Mouse (Mus musculus) embryonic facial prominence, embryonic 13.5 days (tissue): ENCODE measurements around the gene Mlst8. TPM values are rescaled to one million over a fixed set of nuclear protein-coding genes. Genes with fewer than 3 reads are reported as not detected.

Experiments used
- ATAC-seq: fragments of 200-750 bp; cut with Nextera tagmentation; 2 replicates; pipeline ENCODE4 v1.8.0; 2017; ENCODE audit warnings: low read depth; ENCODE audit not compliant: insufficient number of reproducible peaks, insufficient read depth, low FRiP score, low TSS enrichment
- H3K27ac ChIP-seq: fragments of 300-500 bp; sonication (generic); 2 replicates; pipeline ENCODE4 v1.5.1; 2015; ENCODE audit warnings: moderate library complexity, mild to moderate bottlenecking, inconsistent platforms
- H3K27me3 ChIP-seq: fragments of 300-500 bp; sonication (generic); 2 replicates; pipeline ENCODE4 v1.6.1; 2015; ENCODE audit warnings: mild to moderate bottlenecking, inconsistent platforms
- H3K36me3 ChIP-seq: fragments of 300-500 bp; sonication (generic); 2 replicates; pipeline ENCODE4 v1.6.1; 2015; ENCODE audit warnings: mild to moderate bottlenecking, inconsistent platforms
- H3K4me1 ChIP-seq: fragments of 300-500 bp; sonication (generic); 2 replicates; pipeline ENCODE4 v1.6.1; 2015; ENCODE audit warnings: inconsistent platforms
- H3K4me2 ChIP-seq: fragments of 300-500 bp; sonication (generic); 2 replicates; pipeline ENCODE4 v1.6.1; 2015; ENCODE audit warnings: moderate library complexity, mild to moderate bottlenecking, inconsistent platforms
- H3K4me3 ChIP-seq: fragments of 300-500 bp; sonication (generic); 2 replicates; pipeline ENCODE4 v1.5.1; 2015; ENCODE audit warnings: mild to moderate bottlenecking, inconsistent platforms
- H3K9ac ChIP-seq: fragments of 300-500 bp; sonication (generic); 2 replicates; pipeline ENCODE4 v1.6.1; 2015; ENCODE audit warnings: mild to moderate bottlenecking, inconsistent platforms
- H3K9me3 ChIP-seq: fragments of 300-500 bp; sonication (generic); 2 replicates; pipeline ENCODE4 v1.6.1; 2016; ENCODE audit warnings: inconsistent platforms
- WGBS: fragments of 180-500 bp; shearing (Covaris S2); methylation state at CpG from one replicate; pipeline ENCODE4 v1.1.7; 2015; ENCODE audit warnings: mixed read lengths; 5-methylcytosine and 5-hydroxymethylcytosine counted together
- polyA plus RNA-seq: library from polyadenylated mRNA; unstranded; fragments of >200 nt; fragmentation: Nextera tagmentation; extraction: Ambion mirVana; gene quantifications from 2 replicates; pipeline ENCODE4 v1.2.1, GENCODE M21; 2015

Mlst8 gene
- polyA plus RNA-seq, 1 experiment from 2014 or later = 33.2 TPM

DNA sequence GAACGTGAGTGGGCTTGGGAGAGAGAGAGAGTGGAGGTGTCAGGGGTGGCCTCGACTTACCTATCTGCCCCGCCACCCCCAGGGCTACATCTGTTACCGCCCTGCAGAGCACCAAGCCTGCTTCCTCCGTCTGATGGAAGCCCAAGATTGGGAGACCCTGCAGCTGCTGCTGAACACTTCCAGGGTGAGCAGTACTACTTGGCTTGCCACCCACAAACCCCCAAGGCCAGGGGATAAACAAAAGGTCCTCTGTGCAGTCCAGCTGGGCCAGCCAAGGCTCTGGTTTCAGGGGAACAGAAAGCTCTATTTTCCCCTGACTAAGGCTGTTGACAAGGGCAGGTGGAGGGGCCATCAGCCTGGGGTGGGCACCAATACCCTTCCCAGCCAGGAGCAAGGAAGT lies 4.3 kb downstream of the Mlst8 start:
- Histone ChIP-seq H3K9me3 (no peaks in the 10 kb centered on the region), H3K9ac (no peak overlapping the region), H3K36me3 (peaks cover 40% of the 10 kb centered on the region), H3K4me3 (no peak overlapping the region), H3K4me1 (peaks cover 53% of the 10 kb centered on the region), H3K4me2 (no peak overlapping the region), H3K27ac (no peak overlapping the region; the same call in 1 of the 2 replicates), H3K27me3 (no peaks in the 10 kb centered on the region)
- ATAC-seq = no peak
- WGBS = 57% methylated on average over 5 of the region's 5 CpGs

DNA sequence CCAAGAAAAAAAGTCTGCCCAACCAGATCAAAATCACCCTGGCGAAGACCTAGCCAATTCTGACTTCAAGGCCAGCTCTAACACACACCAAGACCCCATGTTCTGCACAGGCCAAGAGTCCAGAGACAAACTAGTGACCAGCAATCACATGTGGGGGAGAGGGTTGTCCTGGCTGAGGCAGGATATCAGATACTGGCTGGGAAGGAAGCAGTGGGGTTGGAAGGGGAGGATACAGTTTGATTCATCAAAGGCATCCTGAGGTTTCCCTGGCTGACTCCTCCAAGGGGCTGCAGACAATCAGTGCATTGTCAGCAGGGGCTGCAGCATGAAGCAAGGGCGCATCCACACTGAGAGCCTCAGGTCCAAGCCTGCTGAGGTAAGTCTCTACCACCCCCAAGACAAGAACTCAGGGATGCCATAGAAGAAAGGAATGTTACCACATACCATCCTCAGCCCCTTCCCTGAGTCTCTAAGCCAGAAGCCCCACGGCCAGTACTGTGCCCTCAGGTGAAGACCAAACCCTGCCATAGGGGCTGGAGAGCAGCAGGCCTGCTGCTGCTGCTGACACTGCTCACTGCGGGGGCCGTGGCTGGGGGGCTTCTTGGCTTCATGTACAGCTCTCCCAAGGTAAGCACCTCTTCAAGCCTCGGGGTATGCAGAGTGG lies 5.1 kb downstream of the Mlst8 start, which contains the start of gene Bricd5:
Gene Bricd5 (plus strand): TSS at position 273 of the 664 bp plus-strand sequence.
- ATAC-seq = no peak
- H3K9ac ChIP-seq = 0 out of 2 replicates have a peak within 1 kb of the TSS, but pooled peaks have one; percentile 91
- peaks cover 53% of the 10 kb centered on the region for H3K4me1 ChIP-seq
- peak within 1 kb of the TSS; percentile 51; the same call in 1 of the 2 replicates for H3K27ac ChIP-seq
- H3K27me3 ChIP-seq = no peaks in the 10 kb centered on the region
- H3K9me3 ChIP-seq = no peaks in the 10 kb centered on the region
- H3K36me3 ChIP-seq = peaks cover 40% of the 10 kb centered on the region
- H3K4me3 ChIP-seq = peak within 1 kb of the TSS; percentile 9; the same call in 1 of the 2 replicates
- H3K4me2 ChIP-seq = peak within 1 kb of the TSS; percentile 99
- WGBS = 57% methylated on average over 6 of the region's 6 CpGs

DNA sequence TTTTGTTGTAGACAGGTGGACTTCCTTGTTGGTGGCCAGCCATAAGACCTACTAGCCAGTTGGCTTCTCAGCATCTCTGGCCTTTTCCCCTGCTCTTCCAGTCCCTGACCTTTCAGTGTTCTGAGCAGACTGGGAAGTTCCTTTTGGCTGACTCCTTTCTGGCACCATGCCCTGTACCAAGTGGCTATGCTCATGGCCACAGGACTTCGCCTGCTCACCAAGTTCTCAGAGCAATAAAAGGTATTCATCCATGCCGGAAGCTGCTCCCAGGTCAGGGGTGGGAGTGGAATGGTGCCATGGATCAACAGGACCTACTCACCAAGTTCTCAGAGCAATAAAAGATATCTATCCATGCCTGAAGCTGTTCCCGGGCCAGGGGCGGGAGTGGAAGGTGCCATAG lies 6.4 kb downstream of the Mlst8 start:
- H3K27me3 ChIP-seq = no peaks in the 10 kb centered on the region
- peak overlapping the region; percentile 91 for H3K9ac ChIP-seq
- no peak overlapping the region for H3K27ac ChIP-seq
- peak overlapping the region; percentile 86 for H3K4me3 ChIP-seq
- WGBS = 89% methylated on average over 4 of the region's 4 CpGs
- H3K9me3 ChIP-seq = no peaks in the 10 kb centered on the region
- H3K36me3 ChIP-seq = peaks cover 40% of the 10 kb centered on the region
- ATAC-seq = no peak
- peaks cover 45% of the 10 kb centered on the region for H3K4me1 ChIP-seq
- H3K4me2 ChIP-seq = peak overlapping the region; percentile 99

DNA sequence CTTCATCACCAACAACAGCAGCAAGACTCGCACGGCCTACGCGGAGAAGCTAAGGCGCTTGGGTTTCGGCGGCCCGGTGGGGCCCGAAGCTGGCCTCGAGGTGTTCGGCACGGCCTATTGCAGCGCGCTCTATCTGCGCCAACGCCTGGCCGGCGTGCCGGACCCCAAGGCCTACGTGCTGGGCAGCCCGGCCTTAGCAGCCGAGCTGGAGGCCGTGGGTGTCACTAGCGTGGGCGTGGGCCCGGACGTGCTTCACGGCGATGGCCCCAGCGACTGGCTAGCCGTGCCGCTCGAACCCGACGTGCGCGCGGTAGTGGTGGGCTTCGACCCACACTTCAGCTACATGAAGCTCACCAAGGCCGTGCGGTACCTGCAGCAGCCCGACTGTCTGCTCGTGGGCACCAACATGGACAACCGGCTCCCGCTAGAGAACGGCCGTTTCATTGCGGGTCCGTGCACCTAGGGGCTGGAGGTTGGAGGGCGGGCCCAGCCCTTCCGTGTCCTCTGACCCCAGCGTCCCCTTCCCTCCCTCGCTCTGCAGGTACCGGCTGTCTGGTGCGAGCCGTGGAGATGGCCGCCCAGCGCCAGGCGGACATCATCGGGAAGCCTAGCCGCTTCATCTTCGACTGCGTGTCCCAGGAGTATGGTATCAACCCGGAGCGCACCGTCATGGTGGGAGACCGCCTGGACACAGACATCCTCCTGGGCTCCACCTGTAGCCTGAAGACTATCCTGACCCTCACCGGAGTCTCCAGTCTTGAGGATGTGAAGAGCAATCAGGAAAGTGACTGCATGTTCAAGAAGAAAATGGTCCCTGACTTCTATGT lies 8.0 kb downstream of the Mlst8 start:
- peak; percentile 0; the same call in 1 of the 2 replicates for ATAC-seq
- peak overlapping the region; percentile 86 for H3K4me3 ChIP-seq

DNA sequence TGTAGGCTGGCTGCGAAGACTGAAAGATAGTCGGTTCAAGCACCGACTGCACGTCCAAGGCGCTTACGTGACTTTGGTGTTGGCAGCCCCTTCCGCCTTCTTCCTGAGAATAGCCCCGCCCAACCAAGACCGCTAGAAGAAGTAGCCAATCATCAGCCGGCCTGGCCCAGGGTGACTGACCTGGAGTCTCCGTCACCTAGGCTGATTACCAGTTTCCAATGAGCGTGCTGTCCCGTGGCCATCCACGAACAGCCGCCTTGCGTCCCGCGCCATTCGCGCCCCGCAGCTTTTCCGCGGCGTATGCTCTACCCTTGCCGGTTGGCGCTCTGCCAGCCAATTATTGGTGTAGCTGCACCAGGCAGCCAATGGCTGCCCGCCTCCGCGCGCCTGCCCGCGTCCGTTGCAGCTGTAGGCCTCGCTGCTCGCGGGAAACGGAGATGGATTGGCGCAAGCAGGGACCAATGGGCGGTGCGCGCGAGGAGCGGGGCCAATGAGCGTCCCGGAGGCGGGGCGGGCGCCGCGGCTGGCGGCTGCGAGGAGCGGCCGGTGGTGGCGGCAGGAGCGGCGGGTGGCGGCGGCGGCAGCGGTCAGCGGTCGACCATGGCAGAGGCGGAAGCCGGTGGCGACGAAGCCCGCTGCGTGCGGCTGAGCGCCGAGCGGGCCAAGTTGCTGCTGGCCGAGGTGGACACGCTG lies 8.8 kb downstream of the Mlst8 start, which contains the start of the genes E4f1 and Pgp:
Gene E4f1 (minus strand): TSS at position 404 of the 693 bp plus-strand sequence.
Gene Pgp (plus strand): TSS at position 483 of the 693 bp plus-strand sequence.
- no peaks in the 10 kb centered on the region for H3K9me3 ChIP-seq
- H3K4me3 ChIP-seq = peak within 1 kb of the TSS; percentile 86
- peak; percentile 96 for ATAC-seq
- H3K4me1 ChIP-seq = peaks cover 40% of the 10 kb centered on the region
- peaks cover 19% of the 10 kb centered on the region for H3K36me3 ChIP-seq
- peak within 1 kb of the TSS; percentile 99 for H3K4me2 ChIP-seq
- H3K9ac ChIP-seq = peak within 1 kb of the TSS; percentile 91
- WGBS = under 1% methylated on average over 75 of the region's 75 CpGs
- H3K27ac ChIP-seq = peak within 1 kb of the TSS; percentile 82
- no peaks in the 10 kb centered on the region for H3K27me3 ChIP-seq

More for the DNA sequence above, 8.0 kb downstream of the Mlst8 start:
- peaks cover 28% of the 10 kb centered on the region for H3K36me3 ChIP-seq
- H3K9me3 ChIP-seq = no peaks in the 10 kb centered on the region
- H3K4me2 ChIP-seq = peak overlapping the region; percentile 99
- H3K27ac ChIP-seq = peak overlapping the region; percentile 82
- WGBS = 1% methylated on average over 68 of the region's 68 CpGs
- H3K27me3 ChIP-seq = no peaks in the 10 kb centered on the region
- H3K4me1 ChIP-seq = peaks cover 42% of the 10 kb centered on the region
- peak overlapping the region; percentile 91 for H3K9ac ChIP-seq

DNA sequence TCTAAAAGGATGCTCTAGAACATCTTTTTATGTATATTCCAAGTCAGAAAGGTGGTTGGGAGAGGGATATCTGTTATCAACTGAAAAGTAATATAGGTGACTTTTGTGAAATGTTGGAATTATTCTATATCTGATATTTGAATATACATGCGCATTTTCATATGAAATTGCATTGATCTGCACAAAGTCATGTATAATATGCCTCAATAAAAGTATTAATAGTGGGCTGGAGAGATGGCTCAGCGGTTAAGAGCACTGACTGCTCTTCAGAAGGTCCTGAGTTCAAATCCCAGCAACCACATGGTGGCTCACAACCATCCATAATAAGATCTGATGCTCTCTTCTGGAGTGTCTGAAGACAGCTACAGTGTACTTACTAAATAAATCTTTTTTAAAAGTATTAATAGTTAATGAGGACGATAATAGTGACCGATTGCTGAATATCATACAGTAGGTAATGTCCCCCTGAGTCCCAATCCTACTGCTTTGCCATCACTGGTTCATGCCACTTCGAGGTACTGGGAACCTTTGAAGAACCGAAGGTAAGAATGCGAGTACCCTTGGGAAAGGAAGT lies 9.5 kb downstream of the Mlst8 start:
- H3K9ac ChIP-seq = peak overlapping the region; percentile 91
- H3K4me3 ChIP-seq = peak overlapping the region; percentile 86
- H3K4me2 ChIP-seq = peak overlapping the region; percentile 99
- H3K27ac ChIP-seq = peak overlapping the region; percentile 82
- peaks cover 13% of the 10 kb centered on the region for H3K36me3 ChIP-seq
- 17% methylated on average over 7 of the region's 7 CpGs for WGBS
- H3K4me1 ChIP-seq = peaks cover 37% of the 10 kb centered on the region
- no peaks in the 10 kb centered on the region for H3K9me3 ChIP-seq
- no peaks in the 10 kb centered on the region for H3K27me3 ChIP-seq
- no peak for ATAC-seq

DNA sequence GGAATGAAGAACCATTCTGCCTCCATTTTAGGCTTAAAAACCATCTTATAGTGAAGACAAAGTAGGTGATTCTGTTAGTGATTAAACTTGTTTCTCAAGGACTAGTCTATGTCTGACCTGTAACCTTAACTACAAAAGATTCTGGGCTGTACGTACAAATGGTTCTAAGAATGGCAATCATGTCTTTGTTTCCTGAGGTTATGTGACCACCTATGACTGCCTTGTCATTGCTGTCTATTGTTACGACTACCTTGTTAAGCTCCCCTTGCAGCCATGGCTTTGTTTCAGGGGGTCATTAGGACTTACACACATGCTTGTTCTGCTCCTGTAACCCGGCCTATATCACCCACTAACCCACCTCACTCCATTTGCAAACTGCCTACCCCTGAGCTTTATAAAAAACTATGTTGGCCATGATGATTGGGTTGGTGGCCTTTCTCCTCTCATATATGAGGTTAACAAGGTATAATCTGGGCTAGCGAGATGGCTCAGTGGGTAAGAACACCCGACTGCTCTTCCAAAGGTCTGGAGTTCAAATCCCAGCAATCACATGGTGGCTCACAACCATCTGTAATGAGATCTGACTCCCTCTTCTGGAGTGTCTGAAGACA lies 10.1 kb downstream of the Mlst8 start:
- 87% methylated on average over 5 of the region's 5 CpGs for WGBS
- H3K4me3 ChIP-seq = no peak overlapping the region
- H3K27me3 ChIP-seq = no peaks in the 10 kb centered on the region
- ATAC-seq = no peak
- no peak overlapping the region for H3K9ac ChIP-seq
- no peak overlapping the region for H3K4me2 ChIP-seq
- peaks cover 6% of the 10 kb centered on the region for H3K36me3 ChIP-seq
- no peaks in the 10 kb centered on the region for H3K9me3 ChIP-seq
- H3K4me1 ChIP-seq = peaks cover 31% of the 10 kb centered on the region
- no peak overlapping the region for H3K27ac ChIP-seq

DNA sequence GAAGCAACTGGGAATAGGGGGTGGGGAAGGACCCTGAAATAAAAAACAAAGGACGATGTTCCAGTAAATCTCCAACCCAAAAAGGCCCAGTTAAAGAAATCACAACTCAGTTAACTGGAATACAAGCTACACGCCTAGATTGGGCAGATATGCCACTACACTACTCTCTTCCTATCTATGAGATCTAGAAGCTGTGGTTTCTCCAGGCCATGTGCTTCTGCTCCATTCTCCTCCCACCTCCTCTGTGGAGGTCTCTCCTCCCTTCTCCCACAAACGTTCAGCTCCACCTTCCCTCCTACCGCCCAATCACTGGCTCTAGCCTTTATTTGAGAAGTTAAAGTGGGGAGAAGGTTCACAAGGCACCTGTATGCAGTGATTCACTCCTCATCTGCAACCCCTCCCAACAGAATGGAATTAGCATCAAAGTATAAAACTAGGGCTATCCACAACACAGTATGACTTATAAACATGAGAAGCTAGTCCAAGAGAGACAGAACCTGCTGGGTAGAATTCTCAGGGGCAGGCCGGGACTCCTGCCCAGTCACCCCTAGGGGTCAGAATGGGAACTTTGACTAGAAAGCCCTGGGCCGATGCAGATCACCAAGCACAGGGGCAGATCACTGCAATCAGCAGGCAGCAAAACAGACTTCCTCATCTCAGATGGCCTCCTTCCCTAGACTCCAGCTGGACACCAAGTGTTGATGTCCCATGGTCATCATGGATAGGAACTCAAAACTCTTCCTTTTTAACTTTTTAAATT lies 15.3 kb downstream of the Mlst8 start:
- no peak overlapping the region for H3K27ac ChIP-seq
- no peaks in the 10 kb centered on the region for H3K4me1 ChIP-seq
- no peak overlapping the region for H3K9ac ChIP-seq
- H3K9me3 ChIP-seq = no peaks in the 10 kb centered on the region
- no peak for ATAC-seq
- no peaks in the 10 kb centered on the region for H3K27me3 ChIP-seq
- WGBS = 50% methylated on average over 6 of the region's 6 CpGs
- no peak overlapping the region for H3K4me3 ChIP-seq
- H3K36me3 ChIP-seq = no peaks in the 10 kb centered on the region
- H3K4me2 ChIP-seq = no peak overlapping the region

DNA sequence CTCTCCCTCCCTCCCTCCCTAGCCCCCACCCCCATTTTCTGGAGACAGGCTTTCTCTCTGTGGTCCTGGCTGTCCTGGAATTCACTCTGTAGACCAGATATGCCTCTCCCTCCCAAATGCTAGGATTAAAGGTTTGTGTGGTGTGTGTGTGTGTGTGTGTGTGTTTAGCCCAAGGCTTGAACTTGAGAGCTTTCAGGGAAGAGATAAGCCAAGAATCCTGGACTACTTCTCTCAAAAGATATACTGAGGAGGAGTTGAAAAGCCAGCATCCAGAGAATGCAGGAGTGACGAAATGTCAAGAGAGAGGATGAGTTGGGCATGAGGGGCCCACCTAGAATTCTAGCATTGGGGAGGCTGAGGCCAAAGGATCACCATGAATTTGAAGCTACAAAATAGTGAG lies 15.9 kb downstream of the Mlst8 start:
- H3K9ac ChIP-seq = no peak overlapping the region
- no peaks in the 10 kb centered on the region for H3K27me3 ChIP-seq
- H3K9me3 ChIP-seq = no peaks in the 10 kb centered on the region
- H3K4me2 ChIP-seq = no peak overlapping the region
- no peak overlapping the region for H3K4me3 ChIP-seq
- H3K4me1 ChIP-seq = no peaks in the 10 kb centered on the region
- no peak overlapping the region for H3K27ac ChIP-seq
- no peaks in the 10 kb centered on the region for H3K36me3 ChIP-seq
- 78% methylated on average over 1 of the region's 1 CpGs for WGBS
- no peak for ATAC-seq

DNA sequence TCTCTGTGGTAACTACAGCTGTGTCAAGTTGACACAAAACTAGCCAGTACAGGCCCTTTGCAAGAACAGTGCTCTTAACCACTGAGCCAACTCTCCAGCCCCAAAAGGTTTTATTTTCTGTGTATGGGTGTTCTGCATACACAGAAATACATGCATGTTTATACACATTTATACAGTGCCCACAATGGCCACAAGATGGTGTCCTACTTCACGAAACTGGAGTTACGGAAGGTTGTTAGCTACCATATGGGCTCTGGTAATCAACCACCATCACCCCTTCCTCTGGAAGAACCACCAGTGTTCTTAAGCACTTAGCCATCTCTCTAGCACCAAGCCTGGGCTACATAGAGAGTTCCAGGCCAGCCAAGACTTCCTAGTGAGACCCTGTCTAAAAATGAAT lies 17.3 kb downstream of the Mlst8 start:
- Histone ChIP-seq H3K4me1 (no peaks in the 10 kb centered on the region), H3K9ac (no peak overlapping the region), H3K36me3 (no peaks in the 10 kb centered on the region), H3K4me3 (no peak overlapping the region), H3K4me2 (no peak overlapping the region), H3K27ac (no peak overlapping the region), H3K9me3 (no peaks in the 10 kb centered on the region), H3K27me3 (no peaks in the 10 kb centered on the region)
- no peak for ATAC-seq
- 67% methylated on average over 2 of the region's 2 CpGs for WGBS
